Mouse (Mus musculus): ENCODE measurements around the gene Sh3gl1. TPM values are rescaled to one million over a fixed set of nuclear protein-coding genes. Genes with fewer than 3 reads are reported as not detected.

The Sh3gl1 gene
- polyA plus RNA-seq, 1 experiment = 248 TPM

GRCm38 (mm10) chr17:56022131-56022988 is 14.1 kb downstream of the Sh3gl1 start:
- 81% methylated on average over 2 of the region's 2 CpGs for WGBS
- peaks cover 67% of the 10 kb centered on the region for H3K4me1 ChIP-seq (replicated peaks; ENCODE audit: control insufficient read depth, insufficient read depth, low read length)
- TF ChIP-seq CTCF (IDR thresholded peaks at IDR 0.05; ENCODE audit: borderline replicate concordance, control insufficient read depth, extremely low read depth, insufficient read depth, low read length, poor library complexity) (no peak), POLR2A (IDR thresholded peaks at IDR 0.05; ENCODE audit: control insufficient read depth, extremely low read depth, insufficient read depth, low read length, poor library complexity) (no peak)
- DNase-seq = no peak
- no peak overlapping the region for H3K4me3 ChIP-seq (ENCODE audit: control insufficient read depth, insufficient read depth, low read length)
- H3K36me3 ChIP-seq (ENCODE audit: control insufficient read depth, insufficient read depth, low read length) = peaks cover 5% of the 10 kb centered on the region
- peak overlapping the region; percentile 96 for H3K27ac ChIP-seq (ENCODE audit: control insufficient read depth, insufficient read depth, low read length)
- no peaks in the 10 kb centered on the region for H3K27me3 ChIP-seq (ENCODE audit: control insufficient read depth, insufficient read depth, low read length)

GRCm38 (mm10) chr17:56021161-56021910 is 15.1 kb downstream of the Sh3gl1 start:
- H3K27me3 ChIP-seq (ENCODE audit: control insufficient read depth, insufficient read depth, low read length) = no peaks in the 10 kb centered on the region
- 6% methylated on average over 4 of the region's 4 CpGs for WGBS
- peaks cover 15% of the 10 kb centered on the region for H3K36me3 ChIP-seq (ENCODE audit: control insufficient read depth, insufficient read depth, low read length)
- TF ChIP-seq POLR2A (IDR thresholded peaks at IDR 0.05; ENCODE audit: control insufficient read depth, extremely low read depth, insufficient read depth, low read length, poor library complexity) = no peak
- TF ChIP-seq CTCF (IDR thresholded peaks at IDR 0.05; ENCODE audit: borderline replicate concordance, control insufficient read depth, extremely low read depth, insufficient read depth, low read length, poor library complexity) = no peak
- peaks cover 65% of the 10 kb centered on the region for H3K4me1 ChIP-seq (replicated peaks; ENCODE audit: control insufficient read depth, insufficient read depth, low read length)
- H3K4me3 ChIP-seq (ENCODE audit: control insufficient read depth, insufficient read depth, low read length) = no peak overlapping the region
- peak overlapping the region; percentile 96 for H3K27ac ChIP-seq (ENCODE audit: control insufficient read depth, insufficient read depth, low read length)
- peak; percentile 78 for DNase-seq

DNA sequence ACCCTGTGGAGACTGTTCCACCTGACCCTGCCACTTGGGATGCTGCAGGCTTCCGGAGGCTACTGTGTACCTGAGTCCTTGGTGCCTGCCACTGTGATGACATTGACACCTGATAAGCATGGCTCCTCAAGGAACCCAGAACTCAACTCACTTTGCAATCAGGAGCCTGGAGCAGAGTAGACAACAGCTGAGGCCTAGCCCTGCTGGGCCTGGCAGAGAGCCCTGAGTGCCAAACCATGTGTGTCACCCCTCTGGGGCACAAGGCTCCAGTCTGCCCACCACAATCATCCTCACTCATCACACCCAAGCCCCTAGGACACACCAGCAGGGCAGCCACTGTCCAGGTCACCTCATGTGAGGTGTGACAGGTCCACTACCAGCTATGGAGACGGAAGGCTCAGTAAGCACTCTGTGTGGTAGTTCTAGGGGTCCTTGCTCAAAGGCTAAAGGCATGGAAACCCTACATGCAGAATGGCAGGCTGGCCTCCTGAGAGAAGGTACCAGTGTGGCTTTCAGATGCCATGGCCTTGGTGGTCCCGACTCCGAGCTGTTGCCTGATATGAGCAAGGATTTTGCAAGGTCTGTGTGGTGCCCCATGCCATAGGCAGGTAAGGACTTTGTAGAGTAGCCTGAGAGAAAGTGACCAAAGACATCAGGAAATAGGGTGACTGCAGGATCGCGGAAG is 15.9 kb downstream of the Sh3gl1 start:
- H3K4me3 ChIP-seq (ENCODE audit: control insufficient read depth, insufficient read depth, low read length) = no peak overlapping the region
- H3K4me1 ChIP-seq (replicated peaks; ENCODE audit: control insufficient read depth, insufficient read depth, low read length) = peaks cover 65% of the 10 kb centered on the region
- no peaks in the 10 kb centered on the region for H3K27me3 ChIP-seq (ENCODE audit: control insufficient read depth, insufficient read depth, low read length)
- no peak for DNase-seq
- no peak for TF ChIP-seq CTCF (IDR thresholded peaks at IDR 0.05; ENCODE audit: borderline replicate concordance, control insufficient read depth, extremely low read depth, insufficient read depth, low read length, poor library complexity)
- 0 out of 2 replicates have a peak, but pooled peaks have one; percentile 9 for TF ChIP-seq POLR2A (IDR thresholded peaks at IDR 0.05; ENCODE audit: control insufficient read depth, extremely low read depth, insufficient read depth, low read length, poor library complexity)
- 73% methylated on average over 6 of the region's 6 CpGs for WGBS
- peak overlapping the region; percentile 96 for H3K27ac ChIP-seq (ENCODE audit: control insufficient read depth, insufficient read depth, low read length)
- H3K36me3 ChIP-seq (ENCODE audit: control insufficient read depth, insufficient read depth, low read length) = peaks cover 23% of the 10 kb centered on the region

DNA sequence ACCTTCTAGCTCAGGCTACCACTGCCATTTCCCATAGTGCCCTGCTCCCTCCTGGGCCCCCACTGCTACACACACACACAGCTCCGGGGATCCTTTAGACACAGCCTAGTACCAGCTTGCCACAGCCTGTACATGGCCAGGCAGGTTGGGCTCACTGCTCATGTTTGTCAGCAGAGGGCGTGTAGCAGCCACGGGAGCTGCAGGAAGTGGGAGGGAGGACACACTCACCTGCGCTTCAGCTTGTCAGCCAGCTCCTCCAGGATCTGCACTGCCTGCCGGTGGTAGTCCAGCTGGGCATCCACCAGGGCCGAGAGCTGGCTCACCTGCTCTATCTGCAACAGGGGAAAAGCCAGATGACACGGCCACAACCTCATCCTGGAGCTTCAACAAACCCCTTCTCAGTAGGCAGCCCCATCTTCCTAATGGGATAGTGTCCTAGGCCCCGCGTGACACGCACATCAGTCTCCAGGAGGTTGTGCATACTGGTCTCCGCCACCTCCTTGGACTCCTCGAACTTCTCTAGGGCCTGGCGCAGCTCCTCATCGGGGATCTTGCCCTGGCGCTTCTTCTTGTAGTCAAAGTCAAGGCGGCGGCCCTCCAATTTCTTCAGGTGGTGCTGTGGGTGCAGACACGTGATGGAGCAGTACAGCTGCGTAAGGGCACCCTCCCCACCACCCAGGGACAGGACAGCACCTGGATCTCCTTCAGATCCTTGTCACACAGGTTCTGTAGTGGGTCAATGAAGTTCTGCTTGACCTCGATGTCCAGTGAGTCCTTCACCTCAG is 17.9 kb downstream of the Sh3gl1 start:
- 68% methylated on average over 20 of the region's 20 CpGs for WGBS
- TF ChIP-seq POLR2A (IDR thresholded peaks at IDR 0.05; ENCODE audit: control insufficient read depth, extremely low read depth, insufficient read depth, low read length, poor library complexity) (no peak), CTCF (IDR thresholded peaks at IDR 0.05; ENCODE audit: borderline replicate concordance, control insufficient read depth, extremely low read depth, insufficient read depth, low read length, poor library complexity) (peak; percentile 86; the same call in 1 of the 2 replicates)
- no peaks in the 10 kb centered on the region for H3K27me3 ChIP-seq (ENCODE audit: control insufficient read depth, insufficient read depth, low read length)
- H3K36me3 ChIP-seq (ENCODE audit: control insufficient read depth, insufficient read depth, low read length) = peaks cover 29% of the 10 kb centered on the region
- no peak overlapping the region for H3K4me3 ChIP-seq (ENCODE audit: control insufficient read depth, insufficient read depth, low read length)
- peak; percentile 82 for DNase-seq
- H3K4me1 ChIP-seq (replicated peaks; ENCODE audit: control insufficient read depth, insufficient read depth, low read length) = peaks cover 50% of the 10 kb centered on the region
- no peak overlapping the region for H3K27ac ChIP-seq (ENCODE audit: control insufficient read depth, insufficient read depth, low read length)

DNA sequence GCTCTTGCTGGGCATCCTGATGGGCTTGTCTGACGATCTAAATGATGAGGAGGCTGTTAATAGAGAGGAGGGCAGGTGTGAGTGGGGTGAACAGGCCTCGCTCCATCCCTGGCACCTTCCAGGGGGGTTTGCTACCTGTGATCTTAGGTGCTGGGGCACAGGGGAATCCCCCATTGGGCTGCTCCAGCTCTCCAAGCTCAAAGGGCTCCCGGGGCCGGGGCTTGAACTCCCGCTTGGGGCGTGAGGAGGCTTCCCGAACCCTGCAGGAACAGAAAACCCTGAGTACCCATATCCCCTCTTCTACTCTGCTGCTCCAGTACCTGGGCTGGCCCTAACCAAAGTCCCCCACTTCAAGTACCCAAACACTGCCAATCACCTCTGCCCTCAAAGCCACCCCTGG is 18.6 kb downstream of the Sh3gl1 start:
- WGBS = 95% methylated on average over 7 of the region's 7 CpGs
- no peak overlapping the region for H3K27ac ChIP-seq (ENCODE audit: control insufficient read depth, insufficient read depth, low read length)
- TF ChIP-seq POLR2A (IDR thresholded peaks at IDR 0.05; ENCODE audit: control insufficient read depth, extremely low read depth, insufficient read depth, low read length, poor library complexity) (no peak), CTCF (IDR thresholded peaks at IDR 0.05; ENCODE audit: borderline replicate concordance, control insufficient read depth, extremely low read depth, insufficient read depth, low read length, poor library complexity) (no peak)
- peaks cover 29% of the 10 kb centered on the region for H3K36me3 ChIP-seq (ENCODE audit: control insufficient read depth, insufficient read depth, low read length)
- peaks cover 43% of the 10 kb centered on the region for H3K4me1 ChIP-seq (replicated peaks; ENCODE audit: control insufficient read depth, insufficient read depth, low read length)
- no peaks in the 10 kb centered on the region for H3K27me3 ChIP-seq (ENCODE audit: control insufficient read depth, insufficient read depth, low read length)
- DNase-seq = no peak
- H3K4me3 ChIP-seq (ENCODE audit: control insufficient read depth, insufficient read depth, low read length) = no peak overlapping the region

All from thymus, adult 2 months (tissue).